Mouse (Mus musculus) liver, embryonic 14.5 days (tissue): ENCODE results near the gene Calm3.

Experiments used
- CTCF ChIP-seq: IDR thresholded peaks from 2 replicates; pipeline ENCODE4 v1.5.1; 2016; ENCODE audit warnings: antibody characterized with exemption, low read depth, control low read depth
- EP300 ChIP-seq: IDR thresholded peaks from 2 replicates; pipeline ENCODE4 v1.6.1; 2016; ENCODE audit warnings: antibody characterized with exemption, low read depth

GRCm38 (mm10) chr7:16874756-16875309 is 49.1 kb downstream of the Calm3 start:
- TF ChIP-seq CTCF (peak; percentile 43; the same call in 1 of the 2 replicates), EP300 (no peak)
